Mouse (Mus musculus): Measurements from ENCODE around the gene Crisp4. TPM values are rescaled to one million over a fixed set of nuclear protein-coding genes. Genes with fewer than 3 reads are reported as not detected.

Gene Crisp4
- total and polyA plus RNA-seq, 2 experiments from 2014 or later: not detected

DNA sequence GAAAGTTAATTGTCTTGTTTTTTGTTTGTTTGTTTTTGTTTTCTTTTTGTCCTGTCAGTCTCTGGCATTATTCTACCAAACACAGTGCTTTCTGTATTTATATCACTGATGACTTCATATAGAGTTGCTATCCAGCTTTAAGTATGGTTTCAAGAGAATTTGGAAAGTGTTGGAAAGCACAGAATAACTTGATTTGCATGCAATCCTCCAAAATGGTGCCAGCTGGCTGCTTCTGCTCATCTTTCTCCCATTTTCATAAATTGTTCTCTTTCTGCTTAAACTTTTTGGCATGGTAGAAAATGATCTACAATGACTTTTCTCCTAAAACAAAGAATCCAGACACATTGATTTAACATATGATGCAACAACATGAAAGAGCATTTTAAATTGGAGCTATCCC lies 2.5 kb upstream of the Crisp4 start:
- Histone ChIP-seq H3K27ac (no peak overlapping the region), H3K27me3 (ENCODE audit: insufficient read depth, low read length) (no peaks in the 10 kb centered on the region), H3K36me3 (ENCODE audit: insufficient read depth, low read length) (no peaks in the 10 kb centered on the region), H3K4me3 (ENCODE audit: low read length) (no peak overlapping the region), H3K9me3 (ENCODE audit: low read length) (0 out of 2 replicates have a peak, but pooled peaks cover 2% of the 10 kb centered on the region), H3K4me1 (ENCODE audit: insufficient read depth, low read length) (no peaks in the 10 kb centered on the region), H3K9ac (replicated peaks; ENCODE audit: low read length) (no peak overlapping the region), H3K4me2 (ENCODE audit: low read depth, low read length) (no peak overlapping the region)
- DNase-seq (ENCODE audit: low spot score) (no peak), ATAC-seq (no peak)
- no peak for TF ChIP-seq CTCF (IDR thresholded peaks at IDR 0.05; ENCODE audit: low read depth)

DNA sequence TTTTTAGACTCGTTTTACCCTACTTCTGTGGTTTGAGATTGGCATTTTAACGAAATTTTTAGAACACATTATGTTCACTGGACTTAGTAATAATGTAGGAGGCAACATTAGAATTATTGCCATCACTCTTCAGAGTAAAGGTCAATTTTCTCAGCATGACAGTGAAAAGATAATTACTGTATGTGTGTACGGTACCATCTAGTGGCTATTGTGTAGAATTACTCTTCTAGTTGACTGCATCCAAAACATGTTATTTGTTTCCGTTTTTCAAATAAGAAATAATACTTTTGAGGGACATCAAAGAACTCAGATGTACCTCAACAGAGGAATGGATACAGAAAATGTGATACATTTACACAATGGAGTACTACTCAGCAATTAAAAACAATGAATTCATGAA lies 14.0 kb downstream of the Crisp4 start:
- DNase-seq (ENCODE audit: low spot score) (peak; percentile 24), ATAC-seq (no peak)
- Histone ChIP-seq H3K4me3 (ENCODE audit: low read length) (no peak overlapping the region), H3K9ac (replicated peaks; ENCODE audit: low read length) (no peak overlapping the region), H3K27me3 (ENCODE audit: insufficient read depth, low read length) (no peaks in the 10 kb centered on the region), H3K4me1 (ENCODE audit: insufficient read depth, low read length) (no peaks in the 10 kb centered on the region), H3K4me2 (ENCODE audit: low read depth, low read length) (no peak overlapping the region), H3K9me3 (ENCODE audit: low read length) (no peaks in the 10 kb centered on the region), H3K27ac (no peak overlapping the region), H3K36me3 (ENCODE audit: insufficient read depth, low read length) (no peaks in the 10 kb centered on the region)
- peak; percentile 58 for TF ChIP-seq CTCF (IDR thresholded peaks at IDR 0.05; ENCODE audit: low read depth)
- 55% methylated on average over 4 of the region's 4 CpGs for WGBS

DNA sequence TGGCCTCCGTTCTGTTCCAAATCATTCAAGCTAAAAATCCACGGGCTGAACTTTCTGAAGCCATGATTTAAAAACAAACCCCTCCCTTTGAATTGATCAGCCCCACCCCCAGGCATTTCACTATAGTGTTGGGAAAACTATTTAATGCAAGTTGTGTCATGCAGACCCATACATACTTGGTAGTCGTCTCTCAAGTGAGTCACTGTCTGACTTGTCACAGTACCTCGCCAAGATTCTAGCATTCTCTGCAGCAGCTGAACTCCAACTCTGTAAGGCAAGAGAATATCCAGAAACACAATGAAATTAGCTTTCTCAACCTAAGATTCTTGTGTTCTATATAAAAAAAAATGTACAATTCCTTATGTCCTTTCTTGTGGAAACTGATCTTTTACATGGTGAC lies 15.7 kb downstream of the Crisp4 start:
- Histone ChIP-seq H3K27me3 (ENCODE audit: insufficient read depth, low read length) (no peaks in the 10 kb centered on the region), H3K4me3 (ENCODE audit: low read length) (no peak overlapping the region), H3K4me2 (ENCODE audit: low read depth, low read length) (no peak overlapping the region), H3K27ac (no peak overlapping the region), H3K9ac (replicated peaks; ENCODE audit: low read length) (no peak overlapping the region), H3K36me3 (ENCODE audit: insufficient read depth, low read length) (no peaks in the 10 kb centered on the region), H3K9me3 (ENCODE audit: low read length) (no peaks in the 10 kb centered on the region), H3K4me1 (ENCODE audit: insufficient read depth, low read length) (no peaks in the 10 kb centered on the region)
- DNase-seq (ENCODE audit: low spot score): no peak
- 75% methylated on average over 4 of the region's 4 CpGs for WGBS
- ATAC-seq: no peak
- TF ChIP-seq CTCF (IDR thresholded peaks at IDR 0.05; ENCODE audit: low read depth): no peak

DNA sequence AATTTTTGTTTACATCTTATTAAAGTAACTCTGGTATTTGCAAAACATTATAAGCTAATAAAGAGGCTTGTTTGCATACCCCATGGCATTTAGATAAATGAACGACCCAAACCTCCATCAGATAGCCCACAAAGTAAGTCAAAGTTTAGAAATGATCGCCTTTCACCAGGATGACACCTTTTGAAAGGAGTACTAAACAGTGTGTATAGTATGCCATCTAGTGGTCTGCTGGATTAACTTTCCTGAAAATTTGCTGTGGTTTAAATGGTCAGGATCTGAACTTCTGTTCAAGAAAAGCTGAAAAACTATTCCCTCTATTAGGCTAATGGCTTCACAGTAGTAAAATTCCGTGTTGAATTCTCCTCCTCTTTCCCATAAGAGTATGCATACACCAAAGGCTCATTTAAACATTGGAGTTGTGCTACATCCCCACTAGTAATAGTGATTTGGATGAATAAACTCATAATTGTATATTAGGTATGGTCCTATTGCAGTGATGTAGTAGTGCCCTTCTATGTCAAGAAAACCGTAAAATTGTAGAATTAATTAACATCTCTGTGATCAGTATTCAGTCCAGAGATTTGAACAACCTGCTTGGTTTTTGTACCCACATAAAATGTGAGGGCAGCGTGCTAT lies 38.9 kb downstream of the Crisp4 start:
- no peak overlapping the region for H3K9ac ChIP-seq (replicated peaks; ENCODE audit: low read length)
- TF ChIP-seq CTCF (IDR thresholded peaks at IDR 0.05; ENCODE audit: low read depth): peak; percentile 76
- H3K4me1 ChIP-seq (ENCODE audit: insufficient read depth, low read length): no peaks in the 10 kb centered on the region
- no peaks in the 10 kb centered on the region for H3K9me3 ChIP-seq (ENCODE audit: low read length)
- H3K4me2 ChIP-seq (ENCODE audit: low read depth, low read length): 0 out of 2 replicates have a peak overlapping the region, but pooled peaks have one; percentile 8
- DNase-seq (ENCODE audit: low spot score): peak; percentile 83
- H3K4me3 ChIP-seq (ENCODE audit: low read length): no peak overlapping the region
- H3K27ac ChIP-seq: no peak overlapping the region
- 0 out of 2 replicates have a peak, but pooled peaks have one; percentile 58 for ATAC-seq
- H3K36me3 ChIP-seq (ENCODE audit: insufficient read depth, low read length): no peaks in the 10 kb centered on the region
- 31% methylated on average over 5 of the region's 5 CpGs for WGBS
- no peaks in the 10 kb centered on the region for H3K27me3 ChIP-seq (ENCODE audit: insufficient read depth, low read length)

DNA sequence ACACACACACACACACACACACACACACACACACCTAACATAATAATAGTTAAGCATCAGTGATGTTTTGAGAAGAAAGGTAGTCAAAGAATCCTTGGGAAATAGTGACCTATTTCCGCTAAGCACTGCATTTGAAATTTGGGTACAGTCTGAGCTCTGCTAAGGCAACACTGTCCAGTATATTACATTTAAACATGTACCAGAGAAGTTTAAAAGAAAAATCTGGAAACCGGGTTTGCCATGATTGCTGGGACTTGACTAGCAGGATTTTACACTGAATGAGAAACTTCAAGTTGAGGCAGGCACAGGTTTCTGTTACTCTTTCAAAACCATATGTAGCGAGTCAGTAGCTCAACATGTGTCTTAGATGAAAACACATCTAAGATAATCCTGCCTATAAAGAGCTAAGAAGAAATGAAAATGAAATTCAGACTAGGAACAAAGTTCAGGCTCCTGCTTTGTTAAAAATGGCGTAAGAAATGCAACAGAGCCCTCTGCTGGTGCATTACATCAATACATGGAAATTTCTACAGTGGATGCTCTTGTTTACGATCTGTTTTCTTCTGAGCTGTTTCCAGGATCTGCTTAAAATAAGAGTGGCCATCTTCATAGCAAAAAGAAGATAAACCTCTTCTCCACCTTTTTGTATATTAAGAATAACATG lies 39.7 kb downstream of the Crisp4 start:
- Histone ChIP-seq H3K9me3 (ENCODE audit: low read length) (no peaks in the 10 kb centered on the region), H3K27ac (no peak overlapping the region), H3K4me2 (ENCODE audit: low read depth, low read length) (0 out of 2 replicates have a peak overlapping the region, but pooled peaks have one; percentile 8), H3K36me3 (ENCODE audit: insufficient read depth, low read length) (no peaks in the 10 kb centered on the region), H3K4me3 (ENCODE audit: low read length) (no peak overlapping the region), H3K9ac (replicated peaks; ENCODE audit: low read length) (no peak overlapping the region), H3K4me1 (ENCODE audit: insufficient read depth, low read length) (no peaks in the 10 kb centered on the region), H3K27me3 (ENCODE audit: insufficient read depth, low read length) (no peaks in the 10 kb centered on the region)
- 29% methylated on average over 5 of the region's 5 CpGs for WGBS
- ATAC-seq (0 out of 2 replicates have a peak, but pooled peaks have one; percentile 38), DNase-seq (ENCODE audit: low spot score) (peak; percentile 81)
- peak; percentile 74 for TF ChIP-seq CTCF (IDR thresholded peaks at IDR 0.05; ENCODE audit: low read depth)

DNA sequence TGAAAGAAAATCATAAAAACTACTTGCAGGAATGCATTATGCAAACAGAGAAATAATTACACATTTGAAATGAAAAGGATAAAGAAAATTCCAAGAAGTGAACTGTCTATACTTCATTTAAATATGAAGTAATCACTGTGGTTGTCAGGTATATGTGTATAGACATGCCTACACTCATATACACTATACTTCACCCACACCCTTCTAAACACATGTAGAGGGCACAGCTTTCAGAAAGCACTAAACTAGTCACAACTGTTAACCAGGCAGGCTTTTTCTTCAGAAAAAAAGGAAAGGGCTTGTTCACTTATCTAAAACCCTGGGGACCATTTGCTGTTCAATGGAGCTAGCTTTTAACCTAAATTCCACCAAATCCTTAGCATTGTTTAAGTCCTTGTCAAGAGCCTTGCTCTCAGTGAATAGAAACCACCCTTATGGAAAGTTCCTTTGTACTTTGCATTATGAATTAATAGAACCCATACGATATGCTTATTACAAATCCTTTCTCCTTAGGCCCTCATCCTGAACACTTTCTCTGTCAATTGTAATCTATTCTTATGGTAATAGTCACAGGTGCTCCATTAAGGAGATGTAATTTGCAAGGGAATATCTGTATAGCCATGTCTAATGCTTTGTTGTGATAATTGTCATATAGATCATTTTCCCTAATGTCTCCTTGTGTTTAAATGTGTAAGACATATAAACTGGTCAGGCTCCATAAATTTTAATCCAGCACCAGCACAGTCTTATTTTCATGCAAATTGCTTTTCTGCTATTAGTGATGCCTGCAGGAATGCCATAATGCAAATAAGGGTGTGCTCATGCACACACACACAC lies 40.5 kb downstream of the Crisp4 start:
- Histone ChIP-seq H3K36me3 (ENCODE audit: insufficient read depth, low read length) (no peaks in the 10 kb centered on the region), H3K4me3 (ENCODE audit: low read length) (no peak overlapping the region), H3K9ac (replicated peaks; ENCODE audit: low read length) (no peak overlapping the region), H3K27me3 (ENCODE audit: insufficient read depth, low read length) (no peaks in the 10 kb centered on the region), H3K4me1 (ENCODE audit: insufficient read depth, low read length) (no peaks in the 10 kb centered on the region), H3K9me3 (ENCODE audit: low read length) (no peaks in the 10 kb centered on the region), H3K4me2 (ENCODE audit: low read depth, low read length) (no peak overlapping the region), H3K27ac (no peak overlapping the region)
- WGBS: 16% methylated on average over 1 of the region's 1 CpGs
- DNase-seq (ENCODE audit: low spot score) (no peak), ATAC-seq (no peak)
- TF ChIP-seq CTCF (IDR thresholded peaks at IDR 0.05; ENCODE audit: low read depth): no peak

Other genes starting within 250 kb of the Crisp4 start
- not detected in 2 replicates for gene Defb18, start 91.5 kb upstream of the Crisp4 start, total RNA-seq (2014; rRNA removed)
- not detected in 2 replicates for gene Defb18, start 91.5 kb upstream of the Crisp4 start, polyA plus RNA-seq (2015; fragmentation: Nextera tagmentation; extraction: Ambion mirVana)
- not detected in 2 replicates for gene Defb41, start 119.2 kb upstream of the Crisp4 start, total RNA-seq (2014; rRNA removed)
- gene Defb41, start 119.2 kb upstream of the Crisp4 start, polyA plus RNA-seq (2015; fragmentation: Nextera tagmentation; extraction: Ambion mirVana): not detected in 2 replicates